Mouse (Mus musculus): ENCODE results near the gene Slc25a42. TPM values are rescaled to one million over a fixed set of nuclear protein-coding genes. Genes with fewer than 3 reads are reported as not detected.
A peak's percentile ranks its signal among the peaks of the same experiment; 100 is the strongest.

Gene Slc25a42
- 3.1 and 4.5 TPM in 2 replicates for polyA plus RNA-seq (2015; fragmentation: Nextera tagmentation; extraction: Ambion mirVana)

GRCm38 (mm10) chr8:70212112-70213055, at the start of gene Slc25a42:
Slc25a42 (minus strand) TSS chr8:70212305.
- Histone ChIP-seq H3K9me3 (ENCODE audit: control insufficient read depth, low read length) (no peaks in the 10 kb centered on the region), H3K27me3 (ENCODE audit: control insufficient read depth, insufficient read depth, low read length) (no peaks in the 10 kb centered on the region), H3K36me3 (ENCODE audit: control insufficient read depth, insufficient read depth, low read length) (no peaks in the 10 kb centered on the region), H3K4me1 (replicated peaks; ENCODE audit: control insufficient read depth, insufficient read depth) (no peaks in the 10 kb centered on the region), H3K9ac (ENCODE audit: low read length) (peak within 1 kb of the TSS; percentile 77), H3K27ac (replicated peaks) (peak within 1 kb of the TSS; percentile 83), H3K4me3 (ENCODE audit: low read depth, low read length) (peak within 1 kb of the TSS; percentile 62), H3K4me2 (replicated peaks; ENCODE audit: low read depth) (peak within 1 kb of the TSS; percentile 96)
- DNase-seq (ENCODE audit: low spot score) (peak; percentile 98), ATAC-seq (ENCODE audit: low FRiP score, low TSS enrichment) (peak; percentile 98)
- under 1% methylated on average over 60 of the region's 66 CpGs for WGBS
- TF ChIP-seq CTCF (IDR thresholded peaks at IDR 0.05; ENCODE audit: low read depth) = peak; percentile 12; the same call in 1 of the 2 replicates
- no peak for TF ChIP-seq EP300 (optimal IDR thresholded peaks at IDR 0.05)

GRCm38 (mm10) chr8:70259043-70259442, 46.9 kb upstream of the Slc25a42 start:
- Histone ChIP-seq H3K4me3 (ENCODE audit: low read depth, low read length) (no peak overlapping the region), H3K4me2 (replicated peaks; ENCODE audit: low read depth) (no peak overlapping the region), H3K36me3 (ENCODE audit: control insufficient read depth, insufficient read depth, low read length) (peaks cover 45% of the 10 kb centered on the region), H3K9ac (ENCODE audit: low read length) (no peak overlapping the region), H3K27me3 (ENCODE audit: control insufficient read depth, insufficient read depth, low read length) (no peaks in the 10 kb centered on the region), H3K4me1 (replicated peaks; ENCODE audit: control insufficient read depth, insufficient read depth) (no peaks in the 10 kb centered on the region), H3K9me3 (ENCODE audit: control insufficient read depth, low read length) (no peaks in the 10 kb centered on the region), H3K27ac (replicated peaks) (no peak overlapping the region)
- TF ChIP-seq EP300 (optimal IDR thresholded peaks at IDR 0.05) (no peak), CTCF (IDR thresholded peaks at IDR 0.05; ENCODE audit: low read depth) (no peak)
- DNase-seq (ENCODE audit: low spot score) (no peak), ATAC-seq (ENCODE audit: low FRiP score, low TSS enrichment) (no peak)
- WGBS = 63% methylated on average over 2 of the region's 2 CpGs

GRCm38 (mm10) chr8:70258600-70258999, 46.5 kb upstream of the Slc25a42 start:
- Histone ChIP-seq H3K9me3 (ENCODE audit: control insufficient read depth, low read length) (no peaks in the 10 kb centered on the region), H3K36me3 (ENCODE audit: control insufficient read depth, insufficient read depth, low read length) (peaks cover 47% of the 10 kb centered on the region), H3K4me3 (ENCODE audit: low read depth, low read length) (no peak overlapping the region), H3K27me3 (ENCODE audit: control insufficient read depth, insufficient read depth, low read length) (no peaks in the 10 kb centered on the region), H3K27ac (replicated peaks) (no peak overlapping the region), H3K4me2 (replicated peaks; ENCODE audit: low read depth) (no peak overlapping the region), H3K4me1 (replicated peaks; ENCODE audit: control insufficient read depth, insufficient read depth) (no peaks in the 10 kb centered on the region), H3K9ac (ENCODE audit: low read length) (no peak overlapping the region)
- ATAC-seq (ENCODE audit: low FRiP score, low TSS enrichment) = no peak
- WGBS = 69% methylated on average over 5 of the region's 5 CpGs
- DNase-seq (ENCODE audit: low spot score) = no peak
- TF ChIP-seq EP300 (optimal IDR thresholded peaks at IDR 0.05) = no peak
- no peak for TF ChIP-seq CTCF (IDR thresholded peaks at IDR 0.05; ENCODE audit: low read depth)

- Histone ChIP-seq H3K4me1 (replicated peaks; ENCODE audit: control insufficient read depth, insufficient read depth) (no peaks in the 10 kb centered on the region), H3K9ac (ENCODE audit: low read length) (no peak overlapping the region), H3K9me3 (ENCODE audit: control insufficient read depth, low read length) (no peaks in the 10 kb centered on the region), H3K4me3 (ENCODE audit: low read depth, low read length) (no peak overlapping the region), H3K36me3 (ENCODE audit: control insufficient read depth, insufficient read depth, low read length) (peaks cover 53% of the 10 kb centered on the region), H3K4me2 (replicated peaks; ENCODE audit: low read depth) (no peak overlapping the region), H3K27me3 (ENCODE audit: control insufficient read depth, insufficient read depth, low read length) (no peaks in the 10 kb centered on the region), H3K27ac (replicated peaks) (no peak overlapping the region)
- no peak for TF ChIP-seq EP300 (optimal IDR thresholded peaks at IDR 0.05)
- TF ChIP-seq CTCF (IDR thresholded peaks at IDR 0.05; ENCODE audit: low read depth) = no peak
- DNase-seq (ENCODE audit: low spot score) (no peak), ATAC-seq (ENCODE audit: low FRiP score, low TSS enrichment) (peak; percentile 28; the same call in 1 of the 2 replicates)
- WGBS = 77% methylated on average over 3 of the region's 3 CpGs
Observed at GRCm38 (mm10) chr8:70257456-70257855, 45.4 kb upstream of the Slc25a42 start.

- H3K9ac ChIP-seq (ENCODE audit: low read length) = no peak overlapping the region
- no peaks in the 10 kb centered on the region for H3K27me3 ChIP-seq (ENCODE audit: control insufficient read depth, insufficient read depth, low read length)
- H3K4me2 ChIP-seq (replicated peaks; ENCODE audit: low read depth) = no peak overlapping the region
- H3K4me1 ChIP-seq (replicated peaks; ENCODE audit: control insufficient read depth, insufficient read depth) = no peaks in the 10 kb centered on the region
- no peak for ATAC-seq (ENCODE audit: low FRiP score, low TSS enrichment)
- H3K9me3 ChIP-seq (ENCODE audit: control insufficient read depth, low read length) = no peaks in the 10 kb centered on the region
- WGBS = 75% methylated on average over 1 of the region's 1 CpGs
- peaks cover 52% of the 10 kb centered on the region for H3K36me3 ChIP-seq (ENCODE audit: control insufficient read depth, insufficient read depth, low read length)
- H3K4me3 ChIP-seq (ENCODE audit: low read depth, low read length) = no peak overlapping the region
- DNase-seq (ENCODE audit: low spot score) = no peak
- TF ChIP-seq CTCF (IDR thresholded peaks at IDR 0.05; ENCODE audit: low read depth) (peak; percentile 50), EP300 (optimal IDR thresholded peaks at IDR 0.05) (no peak)
- no peak overlapping the region for H3K27ac ChIP-seq (replicated peaks)
Observed at GRCm38 (mm10) chr8:70254628-70255027, 42.5 kb upstream of the Slc25a42 start.

- Histone ChIP-seq H3K36me3 (ENCODE audit: control insufficient read depth, insufficient read depth, low read length) (peaks cover 32% of the 10 kb centered on the region), H3K27me3 (ENCODE audit: control insufficient read depth, insufficient read depth, low read length) (no peaks in the 10 kb centered on the region), H3K27ac (replicated peaks) (no peak overlapping the region), H3K4me2 (replicated peaks; ENCODE audit: low read depth) (no peak overlapping the region), H3K9me3 (ENCODE audit: control insufficient read depth, low read length) (no peaks in the 10 kb centered on the region), H3K4me1 (replicated peaks; ENCODE audit: control insufficient read depth, insufficient read depth) (no peaks in the 10 kb centered on the region), H3K4me3 (ENCODE audit: low read depth, low read length) (no peak overlapping the region), H3K9ac (ENCODE audit: low read length) (no peak overlapping the region)
- DNase-seq (ENCODE audit: low spot score) (no peak), ATAC-seq (ENCODE audit: low FRiP score, low TSS enrichment) (no peak)
- TF ChIP-seq CTCF (IDR thresholded peaks at IDR 0.05; ENCODE audit: low read depth) (no peak), EP300 (optimal IDR thresholded peaks at IDR 0.05) (no peak)
- WGBS = 80% methylated on average over 3 of the region's 3 CpGs
Observed at GRCm38 (mm10) chr8:70247841-70248240, 35.7 kb upstream of the Slc25a42 start.

All from stomach, postnatal 0 days (tissue).